Mouse (Mus musculus) frontal cortex, postnatal 14 days (tissue): ENCODE results near the gene Fgfr2.

Experiments
- DNase-seq, 2 experiments: peaks; one replicate each; pipeline ENCODE4 v3.0.0; 2022; ENCODE audit warnings: low spot score in 2 of 2

Gene Fgfr2

GRCm38 (mm10) chr7:132801509-132801908 lies 321.6 kb downstream of the Fgfr2 start:
- no peak for DNase-seq

GRCm38 (mm10) chr7:132800868-132801267 lies 322.3 kb downstream of the Fgfr2 start:
- no peak for DNase-seq

GRCm38 (mm10) chr7:132799119-132800016 lies 323.8 kb downstream of the Fgfr2 start:
- no peak for DNase-seq

- no peak for DNase-seq
Observed at GRCm38 (mm10) chr7:132795141-132795540, 328.0 kb downstream of the Fgfr2 start.

- no peak for DNase-seq
Observed at GRCm38 (mm10) chr7:132793467-132793866, 329.7 kb downstream of the Fgfr2 start.

- DNase-seq = no peak
Observed at GRCm38 (mm10) chr7:132790447-132791219, 332.5 kb downstream of the Fgfr2 start.

GRCm38 (mm10) chr7:132788826-132789225 lies 334.3 kb downstream of the Fgfr2 start:
- DNase-seq = peak; percentile 60 to 75

- no peak for DNase-seq
Observed at GRCm38 (mm10) chr7:132787496-132788190, 335.5 kb downstream of the Fgfr2 start.

GRCm38 (mm10) chr7:132787022-132787421 lies 336.1 kb downstream of the Fgfr2 start:
- no peak for DNase-seq

- DNase-seq = no peak
Observed at GRCm38 (mm10) chr7:132786522-132786921, 336.6 kb downstream of the Fgfr2 start.

- no peak for DNase-seq
Observed at GRCm38 (mm10) chr7:132786011-132786410, 337.1 kb downstream of the Fgfr2 start.

- DNase-seq = no peak
Observed at GRCm38 (mm10) chr7:132784101-132784500, 339.0 kb downstream of the Fgfr2 start.

GRCm38 (mm10) chr7:132781850-132782249 lies 341.3 kb downstream of the Fgfr2 start:
- no peak for DNase-seq

- no peak for DNase-seq
Observed at GRCm38 (mm10) chr7:132781130-132781814, 341.9 kb downstream of the Fgfr2 start.

GRCm38 (mm10) chr7:132780611-132781010 lies 342.5 kb downstream of the Fgfr2 start:
- DNase-seq = no peak

- DNase-seq = no peak
Observed at GRCm38 (mm10) chr7:132778630-132779029, 344.5 kb downstream of the Fgfr2 start.

- DNase-seq = no peak
Observed at GRCm38 (mm10) chr7:132777728-132778453, 345.3 kb downstream of the Fgfr2 start.

GRCm38 (mm10) chr7:132777117-132777516 lies 346.0 kb downstream of the Fgfr2 start:
- no peak for DNase-seq

GRCm38 (mm10) chr7:132776338-132777111 lies 346.6 kb downstream of the Fgfr2 start:
- DNase-seq = no peak

GRCm38 (mm10) chr7:132775922-132776321 lies 347.2 kb downstream of the Fgfr2 start:
- no peak for DNase-seq
